Mouse (Mus musculus) layer of hippocampus, adult 2 months (tissue): ENCODE measurements around the gene Ptpn7. TPM values are rescaled to one million over a fixed set of nuclear protein-coding genes. Genes with fewer than 3 reads are reported as not detected.

Experiments used
- DNase-seq, 2 experiments: peaks; one replicate each; pipeline ENCODE4 v3.0.0; 2022; ENCODE audit warnings: low spot score in 2 of 2
- H3K27ac ChIP-seq: fragments of 200-600 bp; 2 replicates; pipeline ENCODE4 v1.8.1; 2022
- H3K4me3 ChIP-seq: fragments of 200-600 bp; 2 replicates; pipeline ENCODE4 v1.8.1; 2022; ENCODE audit warnings: mild to moderate bottlenecking
- CTCF ChIP-seq: fragments of 200-600 bp; conservative IDR thresholded peaks from 2 replicates; pipeline ENCODE4 v1.8.1; 2022; ENCODE audit warnings: antibody characterized with exemption, mild to moderate bottlenecking, moderate library complexity
- total RNA-seq, 2 experiments: library from RNA; stranded (reverse); gene quantifications; 2 replicates each; pipeline ENCODE4 v1.2.3; 2021

Ptpn7 gene
- total RNA-seq, 2 experiments from 2014 or later: not detected

GRCm38 (mm10) chr1:135131560-135131959 is 940 bp upstream of the Ptpn7 start:
- no peak for DNase-seq
- Histone ChIP-seq H3K4me3 (no peak overlapping the region), H3K27ac (no peak overlapping the region)
- no peak for TF ChIP-seq CTCF

- TF ChIP-seq CTCF: no peak
- no peak for DNase-seq
- H3K4me3 ChIP-seq: no peak overlapping the region
These were observed 431 bp downstream of the Ptpn7 start for GRCm38 (mm10) chr1:135132893-135133369.

GRCm38 (mm10) chr1:135133678-135134435 is 1.4 kb downstream of the Ptpn7 start:
- H3K27ac ChIP-seq: no peak overlapping the region
- no peak for TF ChIP-seq CTCF
- no peak for DNase-seq
- H3K4me3 ChIP-seq: no peak overlapping the region

More at GRCm38 (mm10) chr1:135132893-135133369, 431 bp downstream of the Ptpn7 start:
- no peak overlapping the region for H3K27ac ChIP-seq

DNA sequence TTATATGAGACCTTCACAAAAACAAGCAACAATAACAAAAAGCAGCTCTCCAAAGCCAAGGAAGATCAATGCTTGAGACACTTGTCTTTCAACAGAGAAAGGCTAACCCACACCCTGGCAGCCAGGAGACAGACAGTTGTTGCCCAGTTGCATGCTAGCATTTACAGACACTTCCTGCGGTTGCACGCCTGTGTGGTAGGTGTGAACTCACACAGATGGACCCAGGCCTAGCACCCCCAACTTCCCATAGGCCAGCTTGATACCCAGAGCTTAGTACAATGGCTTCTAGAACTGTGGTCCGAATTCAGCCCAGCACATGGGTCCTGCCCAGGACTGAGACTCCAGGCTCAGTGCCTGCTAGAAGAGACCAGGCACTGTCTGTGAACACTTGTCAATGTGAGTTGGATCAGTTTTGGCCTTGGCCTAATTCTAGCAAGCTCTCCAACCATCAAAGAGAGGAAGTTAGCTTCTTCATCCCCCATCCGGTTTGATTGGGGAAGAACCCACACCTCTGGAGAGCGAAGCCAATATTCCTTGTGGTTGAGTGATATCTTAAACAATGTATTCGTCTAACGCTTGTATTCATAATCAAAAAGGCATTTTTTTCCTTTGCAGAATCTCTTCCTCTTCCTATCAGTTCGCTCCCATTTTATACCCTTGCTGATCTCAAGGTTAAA is 2.7 kb downstream of the Ptpn7 start:
- H3K4me3 ChIP-seq: no peak overlapping the region
- no peak for DNase-seq
- TF ChIP-seq CTCF: no peak
- H3K27ac ChIP-seq: no peak overlapping the region

GRCm38 (mm10) chr1:135136500-135136899 is 4.0 kb downstream of the Ptpn7 start:
- Histone ChIP-seq H3K27ac (no peak overlapping the region), H3K4me3 (no peak overlapping the region)
- TF ChIP-seq CTCF: peak; percentile 92
- peak; percentile 55 to 74 for DNase-seq

DNA sequence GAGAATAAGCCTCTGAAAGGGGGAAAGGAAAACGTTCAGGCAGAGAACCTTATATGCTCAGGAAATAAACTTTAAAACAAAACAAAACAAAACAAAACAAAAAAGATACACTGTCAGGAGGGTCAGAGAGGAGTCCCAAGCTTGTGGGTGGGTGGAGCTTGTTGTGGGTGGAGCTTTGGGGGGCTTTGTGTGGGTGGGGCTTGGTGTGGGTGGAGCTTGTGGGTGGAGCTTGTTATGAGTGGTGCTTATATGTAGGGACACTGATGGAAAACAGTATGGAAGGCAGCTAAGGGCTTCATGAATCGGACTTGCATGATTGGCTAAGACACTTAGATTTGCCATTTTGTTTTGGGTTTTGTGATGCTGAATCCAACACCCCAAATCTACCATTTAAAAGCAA is 7.4 kb downstream of the Ptpn7 start:
- TF ChIP-seq CTCF: no peak
- Histone ChIP-seq H3K27ac (no peak overlapping the region), H3K4me3 (no peak overlapping the region)
- no peak for DNase-seq

- no peak for DNase-seq
- no peak for TF ChIP-seq CTCF
- no peak overlapping the region for H3K4me3 ChIP-seq
- no peak overlapping the region for H3K27ac ChIP-seq
These were observed 10.0 kb downstream of the Ptpn7 start for GRCm38 (mm10) chr1:135142452-135142851.

DNA sequence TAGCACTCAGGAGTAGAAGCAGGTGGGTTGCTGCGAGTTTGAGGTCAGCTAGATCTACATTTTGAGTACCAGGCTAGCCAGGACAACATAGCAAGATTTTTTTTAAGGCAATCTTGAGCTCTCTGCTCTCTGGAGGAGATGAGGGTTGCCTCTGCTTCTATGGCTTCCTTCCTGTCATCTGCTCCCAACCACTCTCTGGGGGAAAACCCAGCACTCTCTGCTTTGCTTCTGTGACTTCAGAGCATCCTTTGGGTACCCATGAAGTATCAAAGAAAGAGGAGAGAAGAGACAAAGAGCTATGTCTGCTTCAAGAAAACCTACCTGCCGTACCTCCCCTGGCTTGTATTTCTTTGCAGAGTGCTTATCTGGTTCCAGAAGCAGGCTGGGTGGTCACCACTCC is 11.4 kb downstream of the Ptpn7 start:
- no peak overlapping the region for H3K27ac ChIP-seq
- TF ChIP-seq CTCF: no peak
- H3K4me3 ChIP-seq: no peak overlapping the region
- no peak for DNase-seq

DNA sequence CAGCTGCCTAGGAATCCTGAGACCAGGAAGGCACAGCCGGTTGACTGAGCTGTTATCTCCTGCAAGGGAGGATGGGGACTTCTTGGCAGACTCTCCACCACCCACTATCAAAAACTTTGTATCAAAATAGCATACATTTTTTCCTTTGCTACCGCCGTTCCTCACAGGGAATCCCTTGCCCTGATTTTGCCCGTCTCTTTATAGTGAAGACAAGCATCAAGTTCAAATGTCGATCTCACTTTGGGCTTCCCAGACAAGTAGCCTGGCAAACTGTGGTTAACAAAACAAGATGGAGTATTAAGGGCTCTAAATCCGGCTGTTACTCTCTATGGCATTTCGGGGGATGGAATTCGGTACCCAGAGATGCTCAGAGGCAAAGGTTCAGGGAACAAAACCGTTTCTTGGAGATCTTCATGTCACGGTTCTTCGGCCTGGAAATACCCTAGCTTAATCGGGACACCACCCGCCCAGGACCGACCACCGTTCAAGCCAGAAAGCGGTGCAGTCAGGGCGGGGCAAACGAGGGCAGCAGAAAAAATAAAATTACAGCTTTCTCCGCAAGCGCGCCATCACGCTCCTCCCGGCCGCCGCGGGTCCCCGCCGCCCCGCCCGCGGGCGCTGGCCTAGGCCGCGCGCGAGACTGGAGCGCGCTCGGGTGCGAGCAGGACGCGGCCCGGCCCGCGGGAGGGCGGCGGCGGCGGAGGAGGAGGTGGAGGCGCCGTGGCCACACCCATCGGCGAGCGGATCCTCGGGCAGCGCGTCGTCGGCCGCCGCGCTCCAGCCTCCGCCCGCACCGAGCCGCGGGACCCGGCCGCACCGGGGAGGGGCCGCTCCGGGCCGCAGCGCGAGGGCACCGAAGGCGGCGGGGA is 13.8 kb downstream of the Ptpn7 start, which contains the start of gene Arl8a:
Gene Arl8a (plus strand): TSS at position 748 of the 869 bp plus-strand sequence.
- peak; percentile 85 to 89 for DNase-seq
- Histone ChIP-seq H3K27ac (peak within 1 kb of the TSS; percentile 99), H3K4me3 (peak within 1 kb of the TSS; percentile 98)
- TF ChIP-seq CTCF: no peak

DNA sequence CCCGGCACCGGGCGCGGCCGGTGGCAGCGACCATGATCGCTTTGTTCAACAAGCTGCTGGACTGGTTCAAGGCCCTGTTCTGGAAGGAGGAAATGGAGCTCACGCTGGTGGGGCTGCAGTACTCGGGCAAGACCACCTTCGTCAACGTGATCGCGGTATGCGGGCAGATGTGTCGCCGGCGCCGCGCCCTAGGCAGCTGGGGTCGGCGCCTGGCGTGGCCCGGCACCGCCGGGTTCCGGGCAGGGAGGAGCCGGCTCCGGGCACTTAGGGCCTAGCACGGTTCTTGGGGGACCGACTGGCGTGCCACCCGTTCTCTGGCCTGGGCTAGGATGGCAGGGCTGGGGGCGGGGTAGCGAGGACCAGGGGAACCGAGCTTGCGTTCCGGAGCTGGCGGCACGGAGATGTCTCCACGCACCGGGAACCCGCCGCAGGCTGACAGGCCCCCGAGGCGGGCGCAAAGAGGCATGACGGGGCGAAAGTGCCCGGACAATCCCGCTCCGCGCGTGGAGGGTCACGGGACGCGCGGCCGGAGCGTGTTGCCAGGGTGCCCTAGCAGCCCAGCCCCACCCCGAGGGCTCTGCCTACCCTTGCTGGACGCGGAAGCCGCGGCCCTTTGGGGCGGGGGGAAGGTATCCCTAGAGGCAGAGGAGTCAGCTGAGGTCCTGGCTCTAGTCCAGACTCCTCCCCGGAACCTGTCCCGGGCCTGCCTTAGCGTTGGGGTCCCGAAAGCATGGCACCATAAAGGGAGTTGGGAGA is 14.6 kb downstream of the Ptpn7 start:
- Histone ChIP-seq H3K27ac (peak overlapping the region; percentile 99), H3K4me3 (peak overlapping the region; percentile 98)
- peak; percentile 71 to 79 for DNase-seq
- no peak for TF ChIP-seq CTCF

DNA sequence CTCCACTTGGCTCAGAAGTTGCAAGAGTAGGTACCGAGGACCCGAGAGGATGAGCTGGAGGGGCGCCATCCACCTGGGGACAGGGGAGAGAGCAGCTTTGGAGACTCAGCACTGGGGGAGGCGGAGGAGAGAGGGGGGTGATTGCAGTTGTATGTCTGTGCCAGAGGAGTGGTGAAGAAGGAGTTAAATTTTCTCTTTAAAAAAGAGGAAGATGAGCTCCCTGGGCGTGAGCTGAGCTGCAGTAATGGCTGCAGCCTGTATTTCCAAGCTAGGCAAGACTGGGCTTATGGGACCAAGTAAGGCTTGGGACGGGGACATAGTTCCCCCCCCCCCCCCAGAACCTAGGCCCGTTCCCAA is 15.2 kb downstream of the Ptpn7 start:
- no peak for TF ChIP-seq CTCF
- peak overlapping the region; percentile 98 for H3K4me3 ChIP-seq

GRCm38 (mm10) chr1:135148476-135148875 is 16.0 kb downstream of the Ptpn7 start:
- Histone ChIP-seq H3K27ac (peak overlapping the region; percentile 99), H3K4me3 (peak overlapping the region; percentile 98)
- no peak for DNase-seq
- TF ChIP-seq CTCF: no peak

More for the DNA sequence above, 15.2 kb downstream of the Ptpn7 start:
- peak overlapping the region; percentile 99 for H3K27ac ChIP-seq
- DNase-seq: no peak

DNA sequence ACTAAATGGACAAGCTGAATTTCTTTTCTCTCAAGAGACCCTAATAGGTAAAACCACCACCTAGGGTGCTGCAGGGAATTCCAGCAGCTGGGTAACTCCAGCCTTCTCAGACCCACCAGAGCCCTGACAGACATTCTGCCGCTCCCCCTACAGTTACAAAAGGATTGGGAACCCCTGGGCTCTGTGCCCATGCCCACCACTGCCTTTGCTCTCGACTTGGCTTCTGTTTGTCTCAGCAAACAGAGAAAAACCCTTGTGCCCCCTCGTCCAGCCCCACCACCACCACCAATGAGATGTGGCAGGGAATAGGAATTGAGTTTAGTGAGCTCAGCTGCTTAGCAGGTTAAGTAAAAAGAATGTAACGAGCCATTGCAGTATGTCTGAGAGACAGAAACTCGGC is 16.5 kb downstream of the Ptpn7 start:
- Histone ChIP-seq H3K27ac (peak overlapping the region; percentile 99), H3K4me3 (peak overlapping the region; percentile 98)
- no peak for TF ChIP-seq CTCF
- no peak for DNase-seq
